Mouse (Mus musculus) cerebellum, postnatal 10 days (tissue): ENCODE measurements at regions not wholly inside any gene's neighbourhood (a gene's known extent, or its start where the extent isn't known, plus 50 kb on each side); places are given as distances from the start of the nearest gene placed in this dataset.

Source experiments
- DNase-seq, 2 experiments: peaks; one replicate each; pipeline ENCODE4 v3.0.0; 2021; ENCODE audit warnings: mixed read lengths in 2 of 2

DNA sequence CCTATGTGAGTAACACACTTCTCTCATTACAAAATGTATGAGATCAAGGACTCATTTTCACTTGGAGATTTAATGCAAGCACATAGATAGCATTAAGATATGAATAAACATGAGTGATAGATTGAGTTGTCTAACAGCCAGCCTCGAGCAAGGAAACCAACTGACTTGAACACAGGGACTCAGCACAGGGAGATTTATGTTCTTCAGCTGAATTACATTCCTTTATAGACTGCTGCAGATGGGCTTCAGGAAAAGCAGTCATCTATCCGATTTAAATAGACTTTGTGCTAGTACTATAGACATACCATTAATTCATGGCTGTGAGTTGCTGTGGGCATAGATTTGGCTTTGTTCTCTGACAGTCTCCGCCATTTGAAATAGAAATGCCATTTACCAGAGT, 661.9 kb downstream of the Cenpc1 start:
- no peak for DNase-seq

DNA sequence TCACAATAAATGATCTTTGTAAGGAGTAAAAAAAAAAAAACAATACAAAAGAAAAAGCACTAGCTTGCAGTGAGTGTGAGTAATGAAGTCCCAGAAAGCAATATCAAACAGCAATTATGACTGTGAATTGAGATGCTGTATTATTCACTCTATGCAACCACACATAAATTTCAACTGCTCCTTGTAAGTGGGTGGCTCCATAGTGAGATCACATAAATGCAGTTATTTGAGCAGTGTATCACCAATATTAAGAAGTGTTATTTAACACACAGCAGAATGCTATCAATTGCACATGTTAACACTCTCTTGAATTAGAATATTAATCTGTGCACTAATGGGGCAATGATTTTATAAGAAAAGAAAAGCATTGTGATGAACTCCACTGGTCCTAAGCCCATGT, 705.0 kb downstream of the Cenpc1 start:
- DNase-seq: no peak

DNA sequence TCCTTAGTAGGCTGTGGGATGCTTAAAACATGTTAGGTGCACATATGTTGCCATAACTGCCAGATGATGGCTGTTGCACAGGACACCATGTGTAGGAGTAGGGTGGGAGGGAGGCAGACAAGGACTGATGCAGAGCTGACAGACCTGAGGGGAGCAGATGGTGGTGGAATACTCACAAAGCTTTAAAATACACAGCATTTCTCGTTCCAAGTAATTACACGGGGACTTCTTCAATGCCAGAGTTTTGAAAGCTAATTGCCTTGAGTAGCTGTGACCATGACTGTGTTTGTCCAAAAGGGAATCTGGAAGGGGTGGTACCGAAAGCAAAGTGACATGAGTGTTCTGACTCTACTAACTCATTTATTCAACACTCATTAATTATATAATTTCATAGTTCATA, 718.6 kb downstream of the Cenpc1 start:
- peak; percentile 56 to 67 for DNase-seq

DNA sequence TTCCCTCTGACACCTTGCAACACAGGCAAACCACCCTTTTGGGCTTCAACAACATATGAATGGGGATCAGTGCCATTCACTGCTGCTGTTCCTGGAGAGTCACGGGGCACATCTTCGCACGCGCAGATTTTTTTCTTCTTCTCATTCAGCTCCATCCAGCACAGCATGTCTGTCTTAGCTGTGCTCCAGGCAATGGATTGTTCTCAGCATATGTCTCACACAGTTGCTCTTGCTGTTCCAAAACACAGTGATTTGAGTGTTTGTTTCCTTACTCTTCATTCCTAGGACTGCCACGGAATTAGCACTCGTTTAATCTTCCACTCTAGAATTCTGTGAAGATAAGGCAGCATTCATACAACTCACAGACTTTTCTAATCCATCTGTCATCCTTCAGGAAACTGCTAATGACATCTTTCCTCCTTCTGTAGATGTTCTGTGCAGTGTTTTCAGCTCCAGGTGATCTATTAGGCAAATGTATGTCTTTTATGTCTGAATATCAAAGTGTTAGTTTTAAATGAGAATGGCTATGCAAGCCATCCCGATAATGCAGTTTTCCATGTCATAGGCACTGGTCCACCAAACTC, 719.2 kb downstream of the Cenpc1 start:
- peak; percentile 34 to 44 for DNase-seq

DNA sequence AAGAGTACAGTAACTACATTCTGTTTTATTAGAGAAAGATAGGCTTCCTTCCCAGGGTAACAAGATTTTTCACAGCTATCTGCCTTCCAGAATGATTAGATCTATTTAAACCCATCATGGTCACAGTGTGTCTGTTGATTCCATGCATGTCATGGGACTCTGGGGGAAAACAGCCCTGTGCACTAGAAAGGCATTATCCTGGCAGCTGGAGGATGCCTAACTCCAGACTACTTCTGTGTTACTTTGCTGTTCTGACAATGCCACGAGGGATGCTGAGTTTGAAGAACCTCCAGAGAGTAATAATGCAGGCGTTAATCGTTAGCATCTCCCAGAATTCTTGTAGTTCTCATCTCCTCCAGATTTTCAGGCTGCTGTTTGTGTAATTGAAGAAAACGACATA, 724.0 kb downstream of the Cenpc1 start:
- DNase-seq: no peak

DNA sequence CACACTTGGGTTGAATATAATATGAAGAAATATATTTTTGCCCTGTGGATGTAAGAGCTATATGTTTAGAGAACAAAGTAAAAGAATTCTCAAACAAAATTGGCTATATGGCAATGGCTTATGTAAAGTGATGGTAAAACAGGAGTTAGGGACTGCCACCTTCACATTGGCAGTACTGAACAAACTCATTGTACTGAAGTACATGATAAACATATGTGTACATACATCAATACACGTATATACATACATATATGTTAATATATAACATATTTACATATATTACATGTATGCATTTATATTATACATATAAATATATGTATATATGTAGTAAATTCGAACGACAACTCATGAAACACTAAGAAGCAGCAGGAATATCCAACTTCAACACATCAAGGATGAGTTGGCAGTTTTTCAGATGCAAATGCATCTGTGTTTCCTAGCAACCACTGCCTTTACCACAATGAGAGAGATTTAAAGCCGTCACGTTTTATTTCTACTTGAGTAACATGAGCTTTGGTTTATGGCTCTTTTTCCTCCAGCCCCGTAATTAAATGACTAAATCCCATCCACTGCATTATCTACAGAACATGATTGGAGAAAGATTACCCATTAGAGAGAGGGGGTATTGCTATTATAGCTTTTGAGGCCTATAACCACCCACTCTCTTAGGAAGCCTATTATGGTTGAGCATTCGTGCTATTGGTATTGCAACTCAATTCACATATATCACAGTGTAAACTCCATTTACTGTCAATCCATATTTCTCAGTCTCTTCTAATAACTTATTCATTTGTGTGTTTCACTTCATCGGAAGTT, 727.5 kb downstream of the Cenpc1 start:
- DNase-seq: no peak

DNA sequence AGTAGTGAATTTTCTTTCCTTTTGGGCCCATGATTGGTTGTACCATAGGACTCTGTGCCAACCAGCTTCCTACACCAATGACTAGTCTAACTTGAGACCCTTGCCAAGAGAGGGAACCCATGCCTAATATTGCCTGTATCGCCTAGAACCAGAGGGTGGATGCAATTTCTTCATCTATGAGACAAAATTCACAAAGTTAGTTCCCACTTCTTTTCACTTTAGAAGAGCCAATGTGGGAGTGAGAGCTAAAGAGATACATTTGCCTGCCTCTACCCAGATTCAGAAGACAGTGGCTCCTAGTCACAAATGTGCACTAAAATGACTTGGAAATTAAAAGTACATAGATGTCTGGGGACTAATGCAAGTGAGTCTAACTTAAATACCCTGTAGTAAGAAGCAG, 728.4 kb downstream of the Cenpc1 start:
- no peak for DNase-seq
